Mouse (Mus musculus): Measurements from ENCODE around the gene Fbf1. TPM values are rescaled to one million over a fixed set of nuclear protein-coding genes. Genes with fewer than 3 reads are reported as not detected.
A peak's percentile ranks its signal among the peaks of the same experiment; 100 is the strongest.

The Fbf1 gene
- polyA plus RNA-seq, 1 experiment from 2014 or later: 6.1 TPM

GRCm38 (mm10) chr11:116201151-116201550, 33.2 kb upstream of the Fbf1 start:
- Histone ChIP-seq H3K9me3 (replicated peaks) (no peaks in the 10 kb centered on the region), H3K36me3 (replicated peaks) (peaks cover 15% of the 10 kb centered on the region), H3K27ac (replicated peaks) (no peak overlapping the region), H3K4me1 (replicated peaks) (peaks cover 37% of the 10 kb centered on the region), H3K27me3 (no peaks in the 10 kb centered on the region), H3K9ac (no peak overlapping the region), H3K4me3 (replicated peaks) (no peak overlapping the region), H3K4me2 (no peak overlapping the region)
- no peak for ATAC-seq (ENCODE audit: insufficient read depth)
- WGBS (ENCODE audit: insufficient replicate concordance): 72% methylated on average over 2 of the region's 2 CpGs

GRCm38 (mm10) chr11:116198639-116199531, 30.9 kb upstream of the Fbf1 start, which contains the start of the genes Ten1 and Acox1:
Gene Ten1 (plus strand): TSS chr11:116198855.
Gene Acox1 (minus strand): TSS chr11:116199045.
- Histone ChIP-seq H3K36me3 (replicated peaks) (peaks cover 6% of the 10 kb centered on the region; the same call in 1 of the 2 replicates), H3K4me2 (peak within 1 kb of the TSS; percentile 86), H3K9me3 (replicated peaks) (no peaks in the 10 kb centered on the region), H3K27ac (replicated peaks) (peak within 1 kb of the TSS; percentile 91), H3K4me3 (replicated peaks) (peak within 1 kb of the TSS; percentile 88), H3K4me1 (replicated peaks) (peaks cover 55% of the 10 kb centered on the region), H3K9ac (peak within 1 kb of the TSS; percentile 83), H3K27me3 (no peaks in the 10 kb centered on the region)
- peak; percentile 96 for ATAC-seq (ENCODE audit: insufficient read depth)
- WGBS (ENCODE audit: insufficient replicate concordance): under 1% methylated on average over 61 of the region's 62 CpGs

- peak; percentile 5; the same call in 1 of the 2 replicates for ATAC-seq (ENCODE audit: insufficient read depth)
- Histone ChIP-seq H3K27me3 (no peaks in the 10 kb centered on the region), H3K9ac (peak overlapping the region; percentile 83), H3K9me3 (replicated peaks) (no peaks in the 10 kb centered on the region), H3K4me2 (peak overlapping the region; percentile 86), H3K4me1 (replicated peaks) (peaks cover 53% of the 10 kb centered on the region), H3K4me3 (replicated peaks) (peak overlapping the region; percentile 88), H3K36me3 (replicated peaks) (peaks cover 6% of the 10 kb centered on the region; the same call in 1 of the 2 replicates), H3K27ac (replicated peaks) (peak overlapping the region; percentile 91)
- WGBS (ENCODE audit: insufficient replicate concordance): 19% methylated on average over 13 of the region's 13 CpGs
These were observed 30.2 kb upstream of the Fbf1 start for GRCm38 (mm10) chr11:116198132-116198531.

- peak overlapping the region; percentile 86 for H3K4me2 ChIP-seq
- peaks cover 9% of the 10 kb centered on the region; the same call in 1 of the 2 replicates for H3K36me3 ChIP-seq (replicated peaks)
- no peaks in the 10 kb centered on the region for H3K9me3 ChIP-seq (replicated peaks)
- peak overlapping the region; percentile 88 for H3K4me3 ChIP-seq (replicated peaks)
- H3K27ac ChIP-seq (replicated peaks): 0 out of 2 replicates have a peak overlapping the region, but pooled peaks have one; percentile 3
- no peak for ATAC-seq (ENCODE audit: insufficient read depth)
- 80% methylated on average over 6 of the region's 6 CpGs for WGBS (ENCODE audit: insufficient replicate concordance)
- H3K9ac ChIP-seq: no peak overlapping the region
- H3K4me1 ChIP-seq (replicated peaks): peaks cover 53% of the 10 kb centered on the region
- H3K27me3 ChIP-seq: no peaks in the 10 kb centered on the region
These were observed 29.6 kb upstream of the Fbf1 start for GRCm38 (mm10) chr11:116197584-116197906.

- Histone ChIP-seq H3K27ac (replicated peaks) (0 out of 2 replicates have a peak overlapping the region, but pooled peaks have one; percentile 3), H3K27me3 (no peaks in the 10 kb centered on the region), H3K36me3 (replicated peaks) (peaks cover 9% of the 10 kb centered on the region; the same call in 1 of the 2 replicates), H3K4me1 (replicated peaks) (peaks cover 53% of the 10 kb centered on the region), H3K4me2 (peak overlapping the region; percentile 86), H3K9me3 (replicated peaks) (no peaks in the 10 kb centered on the region), H3K9ac (no peak overlapping the region), H3K4me3 (replicated peaks) (peak overlapping the region; percentile 88)
- WGBS (ENCODE audit: insufficient replicate concordance): 84% methylated on average over 18 of the region's 18 CpGs
- ATAC-seq (ENCODE audit: insufficient read depth): no peak
These were observed 29.1 kb upstream of the Fbf1 start for GRCm38 (mm10) chr11:116196866-116197583.

- 71% methylated on average over 3 of the region's 3 CpGs for WGBS (ENCODE audit: insufficient replicate concordance)
- Histone ChIP-seq H3K4me1 (replicated peaks) (peaks cover 55% of the 10 kb centered on the region), H3K36me3 (replicated peaks) (peaks cover 9% of the 10 kb centered on the region; the same call in 1 of the 2 replicates), H3K4me3 (replicated peaks) (no peak overlapping the region), H3K9me3 (replicated peaks) (no peaks in the 10 kb centered on the region), H3K4me2 (no peak overlapping the region), H3K27me3 (no peaks in the 10 kb centered on the region), H3K9ac (no peak overlapping the region), H3K27ac (replicated peaks) (0 out of 2 replicates have a peak overlapping the region, but pooled peaks have one; percentile 39)
- no peak for ATAC-seq (ENCODE audit: insufficient read depth)
These were observed 28.4 kb upstream of the Fbf1 start for GRCm38 (mm10) chr11:116196336-116196735.

- H3K4me3 ChIP-seq (replicated peaks): no peak overlapping the region
- H3K36me3 ChIP-seq (replicated peaks): peaks cover 12% of the 10 kb centered on the region
- H3K27me3 ChIP-seq: no peaks in the 10 kb centered on the region
- peaks cover 49% of the 10 kb centered on the region for H3K4me1 ChIP-seq (replicated peaks)
- no peak for ATAC-seq (ENCODE audit: insufficient read depth)
- peak overlapping the region; percentile 41 for H3K4me2 ChIP-seq
- no peak overlapping the region for H3K9ac ChIP-seq
- H3K9me3 ChIP-seq (replicated peaks): no peaks in the 10 kb centered on the region
- WGBS (ENCODE audit: insufficient replicate concordance): 21% methylated on average over 5 of the region's 5 CpGs
- H3K27ac ChIP-seq (replicated peaks): peak overlapping the region; percentile 60
These were observed 27.3 kb upstream of the Fbf1 start for GRCm38 (mm10) chr11:116195252-116195651.

GRCm38 (mm10) chr11:116194619-116195018, 26.7 kb upstream of the Fbf1 start:
- WGBS (ENCODE audit: insufficient replicate concordance): 50% methylated on average over 8 of the region's 8 CpGs
- no peak overlapping the region; the same call in 1 of the 2 replicates for H3K9ac ChIP-seq
- no peaks in the 10 kb centered on the region for H3K27me3 ChIP-seq
- H3K36me3 ChIP-seq (replicated peaks): peaks cover 17% of the 10 kb centered on the region
- peaks cover 46% of the 10 kb centered on the region for H3K4me1 ChIP-seq (replicated peaks)
- peak overlapping the region; percentile 60 for H3K27ac ChIP-seq (replicated peaks)
- H3K9me3 ChIP-seq (replicated peaks): no peaks in the 10 kb centered on the region
- no peak for ATAC-seq (ENCODE audit: insufficient read depth)
- peak overlapping the region; percentile 41 for H3K4me2 ChIP-seq
- H3K4me3 ChIP-seq (replicated peaks): 0 out of 2 replicates have a peak overlapping the region, but pooled peaks have one; percentile 5

- H3K9ac ChIP-seq: no peak overlapping the region
- no peak overlapping the region for H3K4me2 ChIP-seq
- no peak overlapping the region for H3K4me3 ChIP-seq (replicated peaks)
- no peaks in the 10 kb centered on the region for H3K9me3 ChIP-seq (replicated peaks)
- H3K4me1 ChIP-seq (replicated peaks): 0 out of 2 replicates have a peak, but pooled peaks cover 8% of the 10 kb centered on the region
- no peak overlapping the region for H3K27ac ChIP-seq (replicated peaks)
- peaks cover 64% of the 10 kb centered on the region for H3K36me3 ChIP-seq (replicated peaks)
- WGBS (ENCODE audit: insufficient replicate concordance): 57% methylated on average over 11 of the region's 11 CpGs
- H3K27me3 ChIP-seq: no peaks in the 10 kb centered on the region
- no peak for ATAC-seq (ENCODE audit: insufficient read depth)
These were observed 19.4 kb upstream of the Fbf1 start for GRCm38 (mm10) chr11:116187226-116187930.

GRCm38 (mm10) chr11:116186360-116186759, 18.4 kb upstream of the Fbf1 start:
- ATAC-seq (ENCODE audit: insufficient read depth): no peak
- Histone ChIP-seq H3K9me3 (replicated peaks) (no peaks in the 10 kb centered on the region), H3K36me3 (replicated peaks) (peaks cover 73% of the 10 kb centered on the region), H3K4me3 (replicated peaks) (no peak overlapping the region), H3K27ac (replicated peaks) (no peak overlapping the region), H3K27me3 (no peaks in the 10 kb centered on the region), H3K4me1 (replicated peaks) (0 out of 2 replicates have a peak, but pooled peaks cover 5% of the 10 kb centered on the region), H3K4me2 (no peak overlapping the region), H3K9ac (no peak overlapping the region)
- WGBS (ENCODE audit: insufficient replicate concordance): 92% methylated on average over 11 of the region's 11 CpGs

All from liver, embryonic 15.5 days (tissue).